Mouse (Mus musculus) left cerebral cortex, postnatal 25 days (tissue): ENCODE results near the gene Pepd. TPM values are rescaled to one million over a fixed set of nuclear protein-coding genes. Genes with fewer than 3 reads are reported as not detected.

ENCODE experiments used
- DNase-seq, 2 experiments: peaks; one replicate each; pipeline ENCODE4 v3.0.0; 2022; ENCODE audit warnings: low spot score in 2 of 2, mixed read lengths in 1 of 2
- intact Hi-C: fragments of 180-260 bp; cut with DNase I; formaldehyde crosslinking; loops from one replicate; pipeline ENCODE4 v1.15.1; 2025
- total RNA-seq, 2 experiments: library from RNA; stranded (reverse); gene quantifications; 2 replicates each; pipeline ENCODE4 v1.2.3; 2021

Gene Pepd
- total RNA-seq, 2 experiments from 2014 or later: 29.5 to 32.6 TPM

DNA sequence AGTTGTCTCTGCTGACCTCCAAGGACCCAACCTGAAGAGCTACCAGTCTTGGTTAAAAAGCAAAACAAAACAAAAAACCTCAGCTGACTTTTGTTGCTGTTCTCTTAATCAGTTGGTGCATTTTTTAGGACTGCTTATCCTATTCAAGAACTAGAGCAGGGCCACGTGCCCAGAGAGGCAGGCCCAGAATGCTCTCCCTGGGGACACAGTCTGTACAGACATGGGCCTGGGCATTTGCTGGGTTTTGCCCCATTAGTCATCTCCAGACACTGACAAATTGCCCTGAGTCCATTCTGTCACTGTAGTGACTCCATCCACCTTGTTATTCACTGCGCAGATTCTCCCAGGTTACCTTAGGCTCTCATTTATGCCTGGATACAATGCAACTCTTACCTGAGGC, 103.1 kb downstream of the Pepd start:
- DNase-seq: no peak
- intact Hi-C loops: no loop called here

DNA sequence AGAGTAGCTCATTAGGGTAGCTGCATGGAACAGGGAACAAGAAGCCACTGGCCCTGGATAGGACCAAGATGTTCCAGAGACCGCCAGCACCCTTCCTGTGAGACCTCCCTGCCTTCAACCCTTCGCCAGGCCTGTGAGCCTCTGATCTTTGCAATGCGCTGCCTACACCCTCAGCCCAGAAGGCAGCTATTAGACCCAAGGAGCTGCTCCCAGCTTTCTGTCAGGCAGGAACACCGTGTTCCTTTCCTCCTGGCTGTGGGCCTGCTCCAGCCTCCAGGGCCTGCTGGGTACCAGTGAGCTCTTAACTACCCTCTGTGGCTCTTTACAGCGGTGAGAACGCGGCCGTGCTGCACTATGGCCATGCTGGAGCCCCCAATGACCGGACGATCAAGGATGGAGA, 109.2 kb downstream of the Pepd start:
- no peak for DNase-seq
- intact Hi-C loops: loop anchor here (5.0 kb wide), 1 partner anchor 344 kb away; no protein-coding TSS in a partner anchor

GRCm38 (mm10) chr7:35023251-35023650, 111.1 kb downstream of the Pepd start:
- intact Hi-C loops: loop anchor here (5.0 kb wide), 1 partner anchor 346 kb away; no protein-coding TSS in a partner anchor

DNA sequence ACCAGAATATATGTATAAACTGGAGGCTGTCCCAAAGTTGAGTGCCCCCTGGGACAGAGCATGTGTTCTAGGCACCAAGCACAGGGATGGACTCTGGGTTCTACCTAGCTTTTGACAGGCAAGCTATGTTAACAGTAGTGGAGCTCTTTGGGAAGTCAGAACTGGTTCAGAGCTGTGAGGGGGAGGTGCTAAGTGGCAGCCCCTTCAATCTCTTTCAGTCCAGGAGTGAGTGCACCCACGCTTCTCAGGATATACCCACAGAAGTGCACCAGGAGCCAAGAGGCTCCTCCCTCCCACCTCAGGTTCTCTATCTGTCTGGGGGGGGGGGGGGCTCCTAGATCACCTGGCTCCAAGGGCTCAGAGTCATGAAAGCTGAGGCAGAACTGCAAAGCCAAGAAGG, 112.2 kb downstream of the Pepd start:
- peak in 1 of 2 experiments; percentile 67 for DNase-seq
- intact Hi-C loops: loop anchor here (5.0 kb wide), 1 partner anchor 347 kb away; no protein-coding TSS in a partner anchor

More at GRCm38 (mm10) chr7:35023251-35023650, 111.1 kb downstream of the Pepd start:
- no peak for DNase-seq

- intact Hi-C loops: loop anchor here (1.0 to 5.0 kb wide), 4 partner anchors 29 to 242 kb away; no protein-coding TSS in a partner anchor
- peak; percentile 80 to 83 for DNase-seq
Measured at GRCm38 (mm10) chr7:35025409-35026275, 113.5 kb downstream of the Pepd start.

DNA sequence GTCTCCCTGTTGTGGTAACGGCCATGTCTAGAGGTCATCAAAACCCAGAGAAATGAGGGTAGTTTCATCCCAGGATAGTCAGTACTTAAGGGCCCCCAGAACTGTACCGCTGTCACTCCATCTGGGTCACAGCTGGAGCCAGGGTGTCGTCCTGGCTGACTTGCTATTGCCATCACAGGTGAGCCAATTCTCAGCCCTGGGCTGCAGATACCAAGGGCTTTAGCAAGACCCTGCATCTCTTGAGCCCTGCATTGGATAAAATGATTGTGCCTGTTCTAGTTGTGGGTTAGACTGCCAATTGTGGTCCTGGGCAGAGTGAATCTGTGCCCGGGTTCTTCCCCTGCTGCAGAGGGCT, 114.1 kb downstream of the Pepd start:
- DNase-seq: no peak
- intact Hi-C loops: loop anchor here (1.0 to 5.0 kb wide), 4 partner anchors 29 to 241 kb away; no protein-coding TSS in a partner anchor

DNA sequence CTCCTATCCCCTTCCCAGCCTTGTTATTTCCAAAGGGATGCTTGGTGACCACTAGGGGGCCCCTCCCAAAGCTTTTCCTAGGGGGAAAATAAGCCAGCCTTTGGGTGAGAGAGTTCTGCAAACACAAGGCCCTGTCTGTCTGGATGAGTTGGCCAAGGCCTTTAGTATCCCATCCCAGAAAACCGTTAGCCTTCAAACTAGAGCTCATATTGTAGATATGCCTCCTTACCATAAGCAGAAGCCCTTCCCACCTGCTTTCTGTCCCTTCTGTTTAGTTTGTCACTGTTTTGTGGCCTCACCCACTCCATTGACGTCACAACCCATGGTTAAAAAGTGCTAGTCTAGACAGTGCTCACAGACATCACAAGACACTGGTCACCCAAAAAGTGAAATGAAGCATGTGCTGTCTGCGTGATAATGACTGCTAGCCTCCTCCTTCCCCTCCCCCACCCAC, 114.7 kb downstream of the Pepd start:
- intact Hi-C loops: loop anchor here (1.0 to 5.0 kb wide), 4 partner anchors 28 to 240 kb away; no protein-coding TSS in a partner anchor
- DNase-seq: peak; percentile 54 to 63

DNA sequence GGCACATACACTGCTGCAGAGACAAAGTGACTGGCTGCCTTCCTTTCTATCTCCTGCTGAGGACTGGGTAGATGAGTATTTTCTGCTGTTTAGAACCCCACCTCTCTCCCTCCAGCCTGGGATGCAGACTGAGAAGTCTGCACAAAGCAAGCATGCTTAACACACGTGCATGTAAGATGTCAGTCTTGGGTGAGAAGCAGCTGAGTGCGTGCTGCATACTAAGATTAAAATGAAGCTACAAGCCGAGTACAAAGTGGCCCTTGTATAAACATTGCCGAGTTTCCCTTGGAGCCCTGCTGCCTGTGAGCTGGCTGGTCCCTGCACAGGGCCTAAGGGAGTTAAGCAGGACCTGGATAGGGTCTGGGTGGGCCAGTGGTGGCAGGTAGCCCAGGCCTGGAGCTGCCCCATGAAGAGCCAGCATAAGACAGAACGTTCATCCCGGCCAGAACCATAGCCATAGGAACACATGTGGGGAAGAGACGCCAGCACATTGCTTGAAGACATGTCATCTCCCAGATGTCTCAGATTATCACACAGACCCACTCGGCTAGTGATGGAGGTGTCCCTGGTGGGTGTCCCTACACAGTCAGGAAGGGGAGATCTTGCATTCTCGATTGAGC, 115.7 kb downstream of the Pepd start:
- intact Hi-C loops: loop anchor here (2.0 to 5.0 kb wide), 2 partner anchors 27 to 239 kb away; no protein-coding TSS in a partner anchor
- peak in 1 of 2 experiments; percentile 49 for DNase-seq

GRCm38 (mm10) chr7:35028559-35028958, 116.4 kb downstream of the Pepd start:
- DNase-seq: no peak
- intact Hi-C loops: loop anchor here (5.0 kb wide), 1 partner anchor 239 kb away; no protein-coding TSS in a partner anchor

GRCm38 (mm10) chr7:35029228-35029627, 117.0 kb downstream of the Pepd start:
- intact Hi-C loops: loop anchor here (5.0 kb wide), 1 partner anchor 238 kb away; no protein-coding TSS in a partner anchor
- DNase-seq: no peak

- intact Hi-C loops: loop anchor here (5.0 kb wide), 1 partner anchor 238 kb away; no protein-coding TSS in a partner anchor
- no peak for DNase-seq
Measured at GRCm38 (mm10) chr7:35029648-35030047, 117.5 kb downstream of the Pepd start.

- intact Hi-C loops: no loop called here
- DNase-seq: peak in 1 of 2 experiments; percentile 51
Measured at GRCm38 (mm10) chr7:35030567-35030966, 118.4 kb downstream of the Pepd start.

DNA sequence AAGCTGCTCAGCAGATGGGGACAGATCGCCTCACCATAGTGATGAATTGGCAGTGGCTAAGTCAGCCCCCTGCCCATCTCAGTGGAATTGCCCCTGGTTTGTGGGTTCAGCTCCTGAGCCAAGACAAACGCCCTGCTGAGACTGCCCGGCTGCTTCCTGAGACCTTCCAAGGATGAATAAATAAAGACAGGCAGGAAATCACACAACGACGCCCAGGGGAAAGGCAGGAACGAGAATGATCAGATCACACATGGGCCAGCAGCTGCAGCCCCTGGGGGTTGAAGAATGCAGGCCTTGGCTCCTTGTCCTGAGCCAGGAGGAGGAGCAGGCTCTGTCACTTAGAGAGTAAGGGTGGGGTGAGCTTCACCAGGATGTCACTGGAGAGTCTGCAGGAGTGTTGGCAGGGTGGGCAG, 123.0 kb downstream of the Pepd start:
- intact Hi-C loops: no loop called here
- no peak for DNase-seq

DNA sequence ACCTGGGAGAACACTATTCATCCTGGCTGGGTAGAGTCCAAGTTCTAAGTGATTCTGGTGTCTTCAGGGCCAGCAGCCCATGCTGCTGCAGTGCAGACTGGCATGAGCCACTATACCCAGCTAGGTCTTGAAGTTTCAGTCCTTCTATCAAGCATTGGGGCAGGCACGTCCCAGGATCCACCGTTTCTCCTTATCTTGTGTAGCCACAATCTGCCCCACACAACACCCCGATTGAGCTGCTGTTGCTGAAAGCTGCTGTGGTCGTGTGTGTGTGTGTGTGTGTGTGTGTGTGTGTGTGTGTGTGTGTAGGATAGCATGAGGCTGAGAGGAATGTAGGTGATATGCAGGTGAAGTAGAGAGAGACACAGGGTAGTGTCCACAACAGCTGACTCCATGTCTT, 123.4 kb downstream of the Pepd start:
- DNase-seq: no peak
- intact Hi-C loops: no loop called here

DNA sequence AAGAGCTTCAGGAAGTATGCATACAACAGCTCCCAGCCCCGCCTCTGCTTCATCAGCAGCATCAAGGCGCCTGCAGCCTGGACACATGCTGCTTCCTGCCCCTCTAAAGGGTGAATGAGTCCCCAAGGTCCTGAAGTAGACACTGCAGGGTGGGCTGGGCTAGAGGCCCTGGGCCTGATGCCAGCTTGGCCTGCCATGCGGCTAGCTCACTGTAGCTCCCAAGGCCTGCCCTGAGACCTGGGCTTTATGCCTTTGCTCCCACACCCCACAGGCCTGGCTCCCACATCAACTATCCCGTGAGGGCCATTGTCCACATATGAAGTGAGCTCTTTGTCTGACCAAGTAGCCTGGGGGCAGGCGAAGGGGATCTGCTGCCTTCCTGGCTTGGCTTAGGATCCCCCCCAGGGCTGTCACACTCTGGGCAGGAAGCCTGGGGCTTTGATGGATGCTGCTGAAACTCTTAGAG, 124.1 kb downstream of the Pepd start:
- DNase-seq: peak in 1 of 2 experiments; percentile 52
- intact Hi-C loops: no loop called here

- intact Hi-C loops: no loop called here
Measured at GRCm38 (mm10) chr7:35037408-35037807, 125.2 kb downstream of the Pepd start.

GRCm38 (mm10) chr7:35040176-35040972, 128.2 kb downstream of the Pepd start:
- no peak for DNase-seq
- intact Hi-C loops: no loop called here

More at GRCm38 (mm10) chr7:35037408-35037807, 125.2 kb downstream of the Pepd start:
- no peak for DNase-seq

- intact Hi-C loops: no loop called here
Measured at GRCm38 (mm10) chr7:35041286-35042208, 129.4 kb downstream of the Pepd start.

More at GRCm38 (mm10) chr7:35041286-35042208, 129.4 kb downstream of the Pepd start:
- no peak for DNase-seq
